Mouse (Mus musculus) heart, embryonic 11.5 days (tissue): Measurements from ENCODE around the gene Ppp1r1b. TPM values are rescaled to one million over a fixed set of nuclear protein-coding genes. Genes with fewer than 3 reads are reported as not detected.
A peak's percentile ranks its signal among the peaks of the same experiment; 100 is the strongest.

Experiments
- ATAC-seq: fragments of 200-750 bp; cut with Nextera tagmentation; replicated peaks from 2 replicates; pipeline ENCODE4 v1.8.0; 2017; ENCODE audit warnings: moderate library complexity; ENCODE audit not compliant: insufficient number of reproducible peaks, low FRiP score, low TSS enrichment
- H3K27ac ChIP-seq: fragments of 300-500 bp; sonication (generic); 2 replicates; pipeline ENCODE4 v1.5.1; 2014; ENCODE audit warnings: mild to moderate bottlenecking, low read depth, low read length
- H3K27me3 ChIP-seq: fragments of 300-500 bp; sonication (generic); 2 replicates; pipeline ENCODE4 v1.6.1; 2014; ENCODE audit warnings: mild to moderate bottlenecking, low read length, mixed read lengths; ENCODE audit not compliant: control insufficient read depth, insufficient read depth
- H3K36me3 ChIP-seq: fragments of 300-500 bp; sonication (generic); 2 replicates; pipeline ENCODE4 v1.6.1; 2014; ENCODE audit warnings: mild to moderate bottlenecking, low read length, moderate library complexity, mixed read lengths; ENCODE audit not compliant: control insufficient read depth, insufficient read depth
- H3K4me1 ChIP-seq: fragments of 300-500 bp; sonication (generic); 2 replicates; pipeline ENCODE4 v1.6.1; 2014; ENCODE audit warnings: low read length; ENCODE audit not compliant: control insufficient read depth, insufficient read depth
- H3K4me2 ChIP-seq: fragments of 300-500 bp; sonication (generic); 2 replicates; pipeline ENCODE4 v1.6.1; 2014; ENCODE audit warnings: mild to moderate bottlenecking, moderate library complexity
- H3K4me3 ChIP-seq: fragments of 300-500 bp; sonication (generic); 2 replicates; pipeline ENCODE4 v1.5.1; 2014; ENCODE audit warnings: low read depth, low read length
- H3K9ac ChIP-seq: fragments of 300-500 bp; sonication (generic); 2 replicates; pipeline ENCODE4 v1.6.1; 2014; ENCODE audit warnings: mild to moderate bottlenecking, low read depth, low read length, moderate library complexity
- H3K9me3 ChIP-seq: fragments of 300-500 bp; sonication (generic); replicated peaks from 2 replicates; pipeline ENCODE4 v1.6.1; 2016; ENCODE audit warnings: low read length; ENCODE audit not compliant: control insufficient read depth
- WGBS: fragments of 180-500 bp; shearing (Covaris S2); extraction: QIAGEN DNeasy Blood & Tissue Kit; methylation state at CpG from one replicate; pipeline ENCODE4 v1.1.7; 2014; ENCODE audit not compliant: insufficient replicate concordance; 5-methylcytosine and 5-hydroxymethylcytosine counted together
- polyA plus RNA-seq: library from polyadenylated mRNA; unstranded; fragments of >200 nt; fragmentation: Nextera tagmentation; extraction: Ambion mirVana; gene quantifications from 2 replicates; pipeline ENCODE4 v1.2.1, GENCODE M21; 2014

The Ppp1r1b gene
- 13.6 and 15.3 TPM in 2 replicates for polyA plus RNA-seq

- Histone ChIP-seq H3K4me1 (peaks cover 8% of the 10 kb centered on the region; the same call in 1 of the 2 replicates), H3K4me3 (peak within 1 kb of the TSS; percentile 51), H3K27ac (no peak within 1 kb of the TSS), H3K4me2 (peak within 1 kb of the TSS; percentile 89), H3K36me3 (no peaks in the 10 kb centered on the region), H3K27me3 (peaks cover 74% of the 10 kb centered on the region), H3K9me3 (no peaks in the 10 kb centered on the region), H3K9ac (peak within 1 kb of the TSS; percentile 70)
- ATAC-seq: 0 out of 2 replicates have a peak, but pooled peaks have one; percentile 50
- WGBS: under 1% methylated on average over 51 of the region's 55 CpGs
Measured at GRCm38 (mm10) chr11:98348083-98348961, at the start of gene Ppp1r1b. Gene Ppp1r1b, plus strand, starts transcription at chr11:98348404.

GRCm38 (mm10) chr11:98298484-98299205 lies 49.6 kb upstream of the Ppp1r1b start:
- Histone ChIP-seq H3K4me3 (no peak overlapping the region), H3K9me3 (no peaks in the 10 kb centered on the region), H3K4me1 (peaks cover 11% of the 10 kb centered on the region; the same call in 1 of the 2 replicates), H3K36me3 (no peaks in the 10 kb centered on the region), H3K27me3 (peaks cover 37% of the 10 kb centered on the region), H3K4me2 (no peak overlapping the region), H3K27ac (no peak overlapping the region), H3K9ac (peak overlapping the region; percentile 35; the same call in 1 of the 2 replicates)
- no peak for ATAC-seq
- WGBS: 22% methylated on average over 10 of the region's 10 CpGs

DNA sequence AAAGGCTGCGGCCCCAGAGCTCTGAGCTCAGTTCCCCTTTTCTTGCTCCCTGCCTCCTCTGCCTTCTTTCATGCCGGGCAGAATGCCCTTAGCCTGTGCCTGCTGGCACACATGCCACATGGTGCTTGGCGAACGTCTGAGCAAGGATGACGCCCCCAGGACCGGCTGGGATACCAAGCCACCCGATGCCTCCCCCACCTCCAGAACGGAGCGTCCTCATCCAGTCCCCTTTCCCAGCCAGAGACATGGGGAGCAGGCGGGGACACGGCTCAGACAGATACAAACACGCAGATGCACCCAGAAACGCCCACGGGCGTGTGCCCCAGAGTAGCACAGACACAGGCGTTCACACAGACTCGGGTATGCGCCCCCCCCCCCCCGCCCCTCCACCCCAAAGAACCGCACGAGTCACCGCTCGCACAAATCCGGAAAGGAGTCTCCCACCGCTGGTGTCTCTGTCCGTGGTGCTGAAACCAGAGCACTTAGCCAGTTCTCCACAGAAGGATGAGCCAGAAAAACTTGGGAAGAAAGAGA lies 34.3 kb upstream of the Ppp1r1b start:
- no peak overlapping the region for H3K4me3 ChIP-seq
- H3K27ac ChIP-seq: no peak overlapping the region
- WGBS: 4% methylated on average over 26 of the region's 26 CpGs
- peaks cover 73% of the 10 kb centered on the region for H3K27me3 ChIP-seq
- no peak for ATAC-seq
- H3K4me2 ChIP-seq: no peak overlapping the region
- no peaks in the 10 kb centered on the region for H3K36me3 ChIP-seq
- no peak overlapping the region for H3K9ac ChIP-seq
- H3K4me1 ChIP-seq: no peaks in the 10 kb centered on the region
- no peaks in the 10 kb centered on the region for H3K9me3 ChIP-seq

DNA sequence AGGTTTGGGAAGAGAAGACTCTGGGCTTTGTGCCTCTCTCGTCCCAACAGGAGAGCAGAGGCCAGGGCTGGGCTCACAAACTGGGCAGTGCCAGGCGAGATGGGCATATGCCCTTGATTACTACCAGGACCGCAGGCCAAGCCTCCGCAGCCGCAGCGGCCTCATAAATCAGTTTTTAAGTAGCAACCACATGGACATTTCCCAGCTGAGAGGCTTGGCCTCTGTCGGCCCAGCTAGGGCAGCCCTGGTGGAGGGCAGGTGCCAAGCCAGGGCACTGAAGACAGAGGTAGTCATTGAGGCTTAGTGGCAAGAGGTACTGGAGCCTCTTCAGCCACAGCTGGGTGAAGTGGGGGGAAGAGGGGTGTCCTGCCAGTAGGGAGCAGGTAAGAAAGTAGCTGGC lies 30.7 kb upstream of the Ppp1r1b start:
- no peak overlapping the region for H3K4me2 ChIP-seq
- H3K9ac ChIP-seq: no peak overlapping the region
- no peak for ATAC-seq
- peaks cover 94% of the 10 kb centered on the region for H3K27me3 ChIP-seq
- 9% methylated on average over 7 of the region's 7 CpGs for WGBS
- no peaks in the 10 kb centered on the region for H3K4me1 ChIP-seq
- H3K36me3 ChIP-seq: no peaks in the 10 kb centered on the region
- H3K4me3 ChIP-seq: no peak overlapping the region
- H3K27ac ChIP-seq: no peak overlapping the region
- H3K9me3 ChIP-seq: no peaks in the 10 kb centered on the region

- H3K36me3 ChIP-seq: no peaks in the 10 kb centered on the region
- no peaks in the 10 kb centered on the region for H3K9me3 ChIP-seq
- no peak overlapping the region for H3K4me2 ChIP-seq
- no peak overlapping the region for H3K9ac ChIP-seq
- no peak for ATAC-seq
- no peak overlapping the region for H3K4me3 ChIP-seq
- H3K4me1 ChIP-seq: no peaks in the 10 kb centered on the region
- H3K27ac ChIP-seq: no peak overlapping the region
- peaks cover 98% of the 10 kb centered on the region for H3K27me3 ChIP-seq
- WGBS: 2% methylated on average over 14 of the region's 14 CpGs
Measured at GRCm38 (mm10) chr11:98318421-98319116, 29.6 kb upstream of the Ppp1r1b start.

DNA sequence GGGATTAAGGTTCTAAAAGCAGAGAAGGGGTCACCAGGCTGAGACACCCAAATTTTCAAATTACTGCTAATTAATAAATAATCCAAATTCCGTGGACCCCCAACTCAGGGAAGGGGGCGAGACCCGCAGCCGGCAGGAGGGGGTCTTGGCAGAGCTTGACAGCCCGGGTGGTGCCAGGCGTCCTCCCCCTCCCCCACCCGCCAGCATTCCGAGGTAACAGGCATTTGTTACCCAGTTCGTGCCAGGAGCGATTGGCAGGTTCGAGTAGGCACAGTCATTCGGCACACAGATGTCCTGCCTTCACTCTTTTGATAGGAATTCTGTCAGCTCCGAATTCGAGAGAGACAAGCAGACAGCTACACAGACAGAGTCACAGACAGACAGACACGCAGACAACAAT lies 29.1 kb upstream of the Ppp1r1b start:
- 2% methylated on average over 15 of the region's 15 CpGs for WGBS
- no peak overlapping the region for H3K4me2 ChIP-seq
- H3K9me3 ChIP-seq: no peaks in the 10 kb centered on the region
- ATAC-seq: no peak
- no peaks in the 10 kb centered on the region for H3K4me1 ChIP-seq
- H3K27ac ChIP-seq: no peak overlapping the region
- H3K27me3 ChIP-seq: peaks cover 99% of the 10 kb centered on the region
- no peaks in the 10 kb centered on the region for H3K36me3 ChIP-seq
- no peak overlapping the region for H3K4me3 ChIP-seq
- no peak overlapping the region for H3K9ac ChIP-seq

- no peak for ATAC-seq
- no peaks in the 10 kb centered on the region for H3K36me3 ChIP-seq
- WGBS: 17% methylated on average over 4 of the region's 4 CpGs
- no peak overlapping the region for H3K4me2 ChIP-seq
- H3K4me1 ChIP-seq: no peaks in the 10 kb centered on the region
- H3K9ac ChIP-seq: no peak overlapping the region
- no peaks in the 10 kb centered on the region for H3K9me3 ChIP-seq
- H3K27me3 ChIP-seq: peaks cover 99% of the 10 kb centered on the region
- H3K27ac ChIP-seq: no peak overlapping the region
- no peak overlapping the region for H3K4me3 ChIP-seq
Measured at GRCm38 (mm10) chr11:98319544-98319943, 28.7 kb upstream of the Ppp1r1b start.

DNA sequence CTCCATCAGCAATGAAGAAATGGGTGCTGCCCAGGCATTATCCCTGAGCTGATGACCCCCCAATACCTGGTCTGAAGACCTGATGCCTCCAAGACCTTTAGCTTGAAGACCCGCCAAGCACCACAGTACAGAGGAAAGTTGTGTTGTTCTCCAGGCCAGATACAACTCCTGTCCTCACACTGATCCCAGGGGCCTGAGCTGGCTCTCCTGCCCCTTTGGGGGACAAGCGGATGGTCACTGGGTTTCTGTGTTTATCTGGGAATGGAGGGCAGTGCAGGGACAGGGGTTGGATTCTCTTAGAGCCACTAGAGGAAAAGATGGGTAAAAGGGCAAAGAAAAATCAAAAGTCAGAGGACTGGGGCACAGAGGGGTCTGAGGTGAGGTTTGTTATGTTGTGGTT lies 28.3 kb upstream of the Ppp1r1b start:
- H3K27ac ChIP-seq: no peak overlapping the region
- no peaks in the 10 kb centered on the region for H3K36me3 ChIP-seq
- H3K4me1 ChIP-seq: no peaks in the 10 kb centered on the region
- no peaks in the 10 kb centered on the region for H3K9me3 ChIP-seq
- WGBS: 9% methylated on average over 2 of the region's 2 CpGs
- H3K9ac ChIP-seq: no peak overlapping the region
- ATAC-seq: no peak
- no peak overlapping the region for H3K4me2 ChIP-seq
- H3K27me3 ChIP-seq: peaks cover 100% of the 10 kb centered on the region
- H3K4me3 ChIP-seq: no peak overlapping the region
